Mouse (Mus musculus) forebrain, postnatal 0 days (tissue): ENCODE results near the gene Ntrk3. TPM values are rescaled to one million over a fixed set of nuclear protein-coding genes. Genes with fewer than 3 reads are reported as not detected.

Source experiments
- ATAC-seq: fragments of 200-750 bp; cut with Nextera tagmentation; 2 replicates; pipeline ENCODE4 v1.8.0; 2017; ENCODE audit warnings: mild to moderate bottlenecking, moderate library complexity
- DNase-seq: peaks from one replicate; pipeline ENCODE4 v3.0.0-alpha.2; 2015
- H3K27ac ChIP-seq: fragments of 300-500 bp; sonication (generic); 2 replicates; pipeline ENCODE4 v1.5.1; 2014; ENCODE audit warnings: low read depth, mild to moderate bottlenecking, antibody characterized with exemption, low read length, moderate library complexity, mixed read lengths
- H3K27me3 ChIP-seq: fragments of 300-500 bp; sonication (generic); 2 replicates; pipeline ENCODE4 v1.6.1; 2014; ENCODE audit warnings: mild to moderate bottlenecking, low read length, mixed read lengths; ENCODE audit not compliant: insufficient read depth
- H3K36me3 ChIP-seq: fragments of 300-500 bp; sonication (generic); 2 replicates; pipeline ENCODE4 v1.6.1; 2014; ENCODE audit warnings: mild to moderate bottlenecking, moderate library complexity; ENCODE audit not compliant: insufficient read depth
- H3K4me1 ChIP-seq: fragments of 300-500 bp; sonication (generic); 2 replicates; pipeline ENCODE4 v1.6.1; 2014; ENCODE audit warnings: antibody characterized with exemption; ENCODE audit not compliant: insufficient read depth
- H3K4me2 ChIP-seq: fragments of 300-500 bp; sonication (generic); 2 replicates; pipeline ENCODE4 v1.6.1; 2014; ENCODE audit warnings: low read depth, mild to moderate bottlenecking, moderate library complexity
- H3K4me3 ChIP-seq: fragments of 300-500 bp; sonication (generic); 2 replicates; pipeline ENCODE4 v1.5.1; 2014; ENCODE audit warnings: low read depth, low read length, mixed read lengths
- H3K9ac ChIP-seq: fragments of 300-500 bp; sonication (generic); 2 replicates; pipeline ENCODE4 v1.6.1; 2014; ENCODE audit warnings: mild to moderate bottlenecking
- H3K9me3 ChIP-seq: fragments of 300-500 bp; sonication (generic); 2 replicates; pipeline ENCODE4 v1.6.1; 2016; ENCODE audit warnings: low read length
- CTCF ChIP-seq: sonication (generic); IDR thresholded peaks from 2 replicates; pipeline ENCODE4 v1.5.1; 2016; ENCODE audit warnings: antibody characterized with exemption, control low read depth, low read depth
- WGBS: fragments of 180-500 bp; shearing (Covaris S2); extraction: QIAGEN DNeasy Blood & Tissue Kit; methylation state at CpG from one replicate; pipeline ENCODE4 v1.1.7; 2014; 5-methylcytosine and 5-hydroxymethylcytosine counted together
- polyA plus RNA-seq: library from polyadenylated mRNA; unstranded; fragments of >200 nt; fragmentation: Nextera tagmentation; extraction: Ambion mirVana; gene quantifications from 2 replicates; pipeline ENCODE4 v1.2.1, GENCODE M21; 2015
- total RNA-seq: library from RNA; depleted of rRNA; stranded (reverse); fragments of >200 nt; gene quantifications from 2 replicates; pipeline ENCODE4 v1.2.3, GENCODE M21; 2014

Ntrk3 gene
- total and polyA plus RNA-seq, 2 experiments from 2014 or later, result 28.5 to 90.1 TPM

- TF ChIP-seq CTCF, result no peak
- Histone ChIP-seq H3K27me3 (no peaks in the 10 kb centered on the region), H3K9me3 (no peaks in the 10 kb centered on the region), H3K27ac (no peak overlapping the region), H3K36me3 (peaks cover 11% of the 10 kb centered on the region), H3K4me3 (no peak overlapping the region), H3K4me2 (no peak overlapping the region), H3K9ac (no peak overlapping the region), H3K4me1 (no peaks in the 10 kb centered on the region)
- DNase-seq (no peak), ATAC-seq (no peak)
- 80% methylated on average over 5 of the region's 5 CpGs for WGBS
Measured at GRCm38 (mm10) chr7:78248119-78248642, 489.6 kb downstream of the Ntrk3 start.

- DNase-seq (no peak), ATAC-seq (peak; percentile 51)
- H3K4me1 ChIP-seq, result no peaks in the 10 kb centered on the region; the same call in 1 of the 2 replicates
- no peaks in the 10 kb centered on the region for H3K36me3 ChIP-seq
- H3K9me3 ChIP-seq, result no peaks in the 10 kb centered on the region
- H3K4me2 ChIP-seq, result no peak overlapping the region
- no peak overlapping the region for H3K9ac ChIP-seq
- WGBS, result 7% methylated on average over 2 of the region's 2 CpGs
- no peak overlapping the region for H3K27ac ChIP-seq
- no peak for TF ChIP-seq CTCF
- H3K27me3 ChIP-seq, result no peaks in the 10 kb centered on the region
- no peak overlapping the region for H3K4me3 ChIP-seq
Measured at GRCm38 (mm10) chr7:78239012-78239411, 498.8 kb downstream of the Ntrk3 start.

- WGBS, result 51% methylated on average over 6 of the region's 6 CpGs
- DNase-seq (no peak), ATAC-seq (no peak)
- H3K4me1 ChIP-seq, result no peaks in the 10 kb centered on the region
- no peak overlapping the region for H3K4me3 ChIP-seq
- H3K27me3 ChIP-seq, result no peaks in the 10 kb centered on the region
- no peak for TF ChIP-seq CTCF
- no peaks in the 10 kb centered on the region for H3K36me3 ChIP-seq
- no peak overlapping the region for H3K4me2 ChIP-seq
- no peaks in the 10 kb centered on the region for H3K9me3 ChIP-seq
- no peak overlapping the region for H3K27ac ChIP-seq
- H3K9ac ChIP-seq, result no peak overlapping the region
Measured at GRCm38 (mm10) chr7:78221668-78222067, 516.1 kb downstream of the Ntrk3 start.

- no peaks in the 10 kb centered on the region for H3K27me3 ChIP-seq
- no peaks in the 10 kb centered on the region for H3K9me3 ChIP-seq
- no peak overlapping the region for H3K4me3 ChIP-seq
- no peak overlapping the region for H3K9ac ChIP-seq
- ATAC-seq (no peak), DNase-seq (no peak)
- no peak overlapping the region for H3K4me2 ChIP-seq
- WGBS, result 62% methylated on average over 4 of the region's 4 CpGs
- H3K4me1 ChIP-seq, result no peaks in the 10 kb centered on the region
- H3K27ac ChIP-seq, result no peak overlapping the region
- H3K36me3 ChIP-seq, result no peaks in the 10 kb centered on the region
- no peak for TF ChIP-seq CTCF
Measured at GRCm38 (mm10) chr7:78220949-78221348, 516.9 kb downstream of the Ntrk3 start.

- H3K4me1 ChIP-seq, result no peaks in the 10 kb centered on the region
- 0 out of 2 replicates have a peak overlapping the region, but pooled peaks have one; percentile 1 for H3K4me2 ChIP-seq
- no peaks in the 10 kb centered on the region for H3K27me3 ChIP-seq
- 20% methylated on average over 17 of the region's 17 CpGs for WGBS
- H3K4me3 ChIP-seq, result no peak overlapping the region
- no peak overlapping the region for H3K27ac ChIP-seq
- H3K36me3 ChIP-seq, result peaks cover 3% of the 10 kb centered on the region; the same call in 1 of the 2 replicates
- no peak for TF ChIP-seq CTCF
- ATAC-seq (peak; percentile 92), DNase-seq (peak; percentile 76)
- no peak overlapping the region for H3K9ac ChIP-seq
- H3K9me3 ChIP-seq, result no peaks in the 10 kb centered on the region
Measured at GRCm38 (mm10) chr7:78190931-78191653, 546.7 kb downstream of the Ntrk3 start.

- 86% methylated on average over 4 of the region's 4 CpGs for WGBS
- H3K9me3 ChIP-seq, result no peaks in the 10 kb centered on the region
- H3K27ac ChIP-seq, result no peak overlapping the region
- no peaks in the 10 kb centered on the region for H3K27me3 ChIP-seq
- ATAC-seq (no peak), DNase-seq (no peak)
- no peak overlapping the region for H3K9ac ChIP-seq
- H3K4me2 ChIP-seq, result no peak overlapping the region
- no peak for TF ChIP-seq CTCF
- no peak overlapping the region for H3K4me3 ChIP-seq
- H3K4me1 ChIP-seq, result no peaks in the 10 kb centered on the region
- no peaks in the 10 kb centered on the region; the same call in 1 of the 2 replicates for H3K36me3 ChIP-seq
Measured at GRCm38 (mm10) chr7:78185578-78185977, 552.2 kb downstream of the Ntrk3 start.

- no peak overlapping the region for H3K4me3 ChIP-seq
- no peak overlapping the region for H3K27ac ChIP-seq
- no peaks in the 10 kb centered on the region for H3K4me1 ChIP-seq
- no peak for TF ChIP-seq CTCF
- no peak overlapping the region for H3K4me2 ChIP-seq
- no peaks in the 10 kb centered on the region for H3K36me3 ChIP-seq
- DNase-seq (no peak), ATAC-seq (no peak)
- no peaks in the 10 kb centered on the region for H3K27me3 ChIP-seq
- H3K9ac ChIP-seq, result no peak overlapping the region
- no peaks in the 10 kb centered on the region for H3K9me3 ChIP-seq
- 19% methylated on average over 1 of the region's 1 CpGs for WGBS
Measured at GRCm38 (mm10) chr7:78183396-78183795, 554.4 kb downstream of the Ntrk3 start.
